Mouse (Mus musculus) layer of hippocampus, adult 18-20 months (tissue): ENCODE data around the gene Tsacc. TPM values are rescaled to one million over a fixed set of nuclear protein-coding genes. Genes with fewer than 3 reads are reported as not detected.

Experiments
- DNase-seq, 2 experiments: peaks; one replicate each; pipeline ENCODE4 v3.0.0; 2022; ENCODE audit warnings: low spot score in 2 of 2
- total RNA-seq, 2 experiments: library from RNA; stranded (reverse); gene quantifications; 2 replicates each; pipeline ENCODE4 v1.2.3; 2021

Tsacc gene
- total RNA-seq, 2 experiments from 2014 or later: 2.7 to 3.9 TPM

DNA sequence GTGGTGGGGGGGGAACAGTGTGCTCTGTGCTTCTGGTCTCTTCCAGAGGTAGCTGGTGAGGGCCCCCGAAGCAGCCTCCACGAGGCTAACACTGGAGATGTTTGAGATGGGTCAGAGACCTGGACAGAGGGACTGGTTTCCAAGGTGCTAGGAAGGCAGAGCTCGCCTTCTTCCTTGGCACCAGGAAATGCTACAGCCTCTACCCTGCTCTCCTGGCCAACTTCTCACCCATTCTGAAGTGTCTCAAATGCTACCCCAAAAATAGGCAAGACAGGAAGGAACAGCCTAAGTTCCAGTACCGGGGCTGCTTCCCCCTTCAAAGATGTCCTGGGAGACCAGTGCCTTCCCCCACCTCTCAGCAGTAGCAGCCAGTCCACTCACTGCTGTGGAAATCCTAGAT lies 57.4 kb downstream of the Tsacc start:
- DNase-seq: no peak

DNA sequence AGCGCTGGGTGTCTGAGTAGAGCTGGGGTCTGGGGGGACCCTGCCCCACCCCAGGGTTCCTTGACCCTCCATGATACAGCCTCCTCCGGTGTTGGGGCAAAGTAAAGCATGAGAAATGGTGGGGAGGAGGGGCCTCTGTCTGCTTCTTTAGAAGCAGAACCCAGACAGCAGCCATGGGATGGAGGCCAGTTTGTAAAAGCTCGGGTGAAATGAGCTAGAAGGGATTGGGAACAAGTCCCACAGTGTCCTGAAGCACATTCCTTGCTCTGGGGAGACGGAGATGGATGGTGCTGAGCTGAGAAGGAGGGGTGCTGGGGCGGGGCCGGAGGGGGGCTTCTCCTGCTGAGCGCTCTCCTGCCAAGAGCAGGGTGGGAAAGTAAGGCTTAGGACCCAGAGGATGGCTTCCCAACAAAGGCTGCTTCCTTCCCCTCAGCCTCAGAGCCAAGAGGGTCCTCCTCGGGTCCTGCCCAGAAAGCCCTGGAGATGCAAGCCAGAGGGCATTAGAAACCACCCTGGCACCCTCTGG lies 57.9 kb downstream of the Tsacc start:
- DNase-seq: no peak

DNA sequence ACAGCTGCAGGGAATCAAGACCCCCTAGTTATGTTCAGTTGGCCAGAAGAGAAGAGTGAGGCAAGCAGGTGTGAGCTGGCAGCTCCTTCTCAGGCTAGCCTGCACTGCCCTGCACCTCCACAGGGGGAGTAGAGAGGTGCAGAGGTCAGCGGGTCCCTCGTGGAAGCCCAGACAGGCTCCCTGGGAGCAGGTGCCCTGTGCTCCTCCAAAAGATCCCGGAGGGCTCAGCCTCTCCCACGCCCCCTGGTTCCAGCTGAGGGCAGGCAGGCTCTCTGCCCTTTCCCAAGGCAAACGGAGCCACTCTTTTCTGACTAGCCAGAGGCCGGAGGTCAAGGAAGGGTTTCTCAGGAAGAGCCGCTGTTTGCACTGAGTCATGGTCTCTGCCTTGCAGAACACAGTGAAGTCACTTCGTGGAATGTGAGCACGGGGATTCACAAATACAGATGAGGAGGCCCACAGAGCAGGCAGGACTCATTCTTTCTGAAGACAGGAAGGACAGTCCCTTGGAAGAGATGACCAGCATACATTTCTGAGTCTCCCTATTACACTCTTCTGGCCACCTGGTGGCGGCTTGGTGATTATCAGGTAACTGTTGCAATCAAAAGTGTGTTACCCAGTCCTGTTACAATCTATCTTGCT lies 59.1 kb downstream of the Tsacc start:
- no peak for DNase-seq

DNA sequence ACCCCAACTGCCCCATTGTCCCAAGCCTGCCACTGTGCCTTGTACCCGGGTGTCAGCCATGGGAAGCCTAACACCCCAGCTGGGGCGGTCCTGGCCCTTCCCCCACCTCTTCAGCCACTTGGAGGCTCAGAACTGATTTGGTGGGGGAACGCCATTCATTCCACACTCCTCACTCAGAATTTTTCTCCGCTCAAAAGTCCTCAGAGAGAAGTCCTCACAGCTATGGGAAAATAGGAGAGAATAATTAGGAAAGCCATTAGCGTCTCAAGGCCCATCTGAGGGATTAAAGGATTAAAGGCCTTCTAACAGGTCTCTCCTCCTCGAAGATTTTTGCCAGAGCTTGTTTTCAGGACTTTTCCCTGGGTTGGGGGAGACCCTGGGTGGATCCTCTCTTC lies 59.6 kb downstream of the Tsacc start:
- DNase-seq: no peak

DNA sequence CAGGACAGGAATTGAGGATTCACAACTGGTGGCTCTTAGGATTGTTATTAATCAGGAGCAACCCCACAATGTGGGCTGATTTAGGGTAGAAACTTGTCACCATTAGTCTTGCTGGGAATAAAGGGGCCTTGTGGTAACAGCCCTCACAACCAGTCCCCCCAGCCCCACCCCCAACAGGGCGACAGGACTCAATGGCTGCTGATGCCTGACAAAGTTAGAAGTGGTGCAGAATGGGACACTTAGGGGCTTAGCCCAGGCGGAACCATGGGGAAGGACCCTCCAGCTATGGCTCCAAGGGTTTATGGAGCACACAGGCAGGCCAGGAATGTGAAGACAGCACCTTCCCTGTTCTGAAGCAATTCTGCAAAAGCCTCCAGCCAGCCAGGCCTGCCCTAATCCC lies 61.2 kb downstream of the Tsacc start:
- DNase-seq: no peak

DNA sequence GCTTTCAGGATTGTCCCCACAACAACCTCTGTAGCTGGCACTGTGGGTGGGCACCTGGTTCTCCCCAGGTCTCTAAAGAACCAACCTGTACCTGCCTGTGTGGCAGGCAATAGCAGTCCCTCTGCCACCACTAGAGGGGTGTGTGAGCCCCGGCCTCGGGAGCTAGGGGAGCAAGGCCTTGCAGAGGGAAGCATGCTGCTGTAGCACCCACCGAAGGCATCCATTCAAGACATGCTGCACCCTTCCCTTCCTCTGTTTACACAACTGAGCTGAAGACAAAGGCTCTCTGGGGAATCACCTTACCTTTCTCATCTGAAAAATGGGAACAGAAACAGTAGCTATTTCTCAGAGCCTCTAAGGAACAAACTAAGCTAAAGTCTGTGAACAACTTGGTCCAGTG lies 61.6 kb downstream of the Tsacc start:
- DNase-seq: no peak

DNA sequence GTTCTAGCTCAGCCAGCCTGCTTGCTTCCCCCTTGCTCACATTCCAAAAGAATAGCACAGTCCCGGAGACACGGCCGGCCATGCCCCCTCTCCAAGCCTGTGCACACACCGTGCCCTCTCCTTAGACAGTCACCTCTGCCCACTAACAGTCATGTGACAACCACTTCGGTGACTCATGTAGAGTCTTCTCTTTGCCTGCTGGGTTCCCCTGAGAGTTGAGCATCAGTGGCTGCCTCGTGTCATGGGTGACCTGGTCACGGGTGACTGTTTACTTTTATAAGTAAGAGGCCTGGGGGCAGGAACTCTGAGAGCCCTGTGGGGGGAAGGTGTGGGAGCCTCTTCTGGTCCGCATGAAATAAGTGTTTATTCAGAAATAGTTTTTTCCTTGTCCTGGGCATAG lies 62.8 kb downstream of the Tsacc start:
- DNase-seq: no peak

DNA sequence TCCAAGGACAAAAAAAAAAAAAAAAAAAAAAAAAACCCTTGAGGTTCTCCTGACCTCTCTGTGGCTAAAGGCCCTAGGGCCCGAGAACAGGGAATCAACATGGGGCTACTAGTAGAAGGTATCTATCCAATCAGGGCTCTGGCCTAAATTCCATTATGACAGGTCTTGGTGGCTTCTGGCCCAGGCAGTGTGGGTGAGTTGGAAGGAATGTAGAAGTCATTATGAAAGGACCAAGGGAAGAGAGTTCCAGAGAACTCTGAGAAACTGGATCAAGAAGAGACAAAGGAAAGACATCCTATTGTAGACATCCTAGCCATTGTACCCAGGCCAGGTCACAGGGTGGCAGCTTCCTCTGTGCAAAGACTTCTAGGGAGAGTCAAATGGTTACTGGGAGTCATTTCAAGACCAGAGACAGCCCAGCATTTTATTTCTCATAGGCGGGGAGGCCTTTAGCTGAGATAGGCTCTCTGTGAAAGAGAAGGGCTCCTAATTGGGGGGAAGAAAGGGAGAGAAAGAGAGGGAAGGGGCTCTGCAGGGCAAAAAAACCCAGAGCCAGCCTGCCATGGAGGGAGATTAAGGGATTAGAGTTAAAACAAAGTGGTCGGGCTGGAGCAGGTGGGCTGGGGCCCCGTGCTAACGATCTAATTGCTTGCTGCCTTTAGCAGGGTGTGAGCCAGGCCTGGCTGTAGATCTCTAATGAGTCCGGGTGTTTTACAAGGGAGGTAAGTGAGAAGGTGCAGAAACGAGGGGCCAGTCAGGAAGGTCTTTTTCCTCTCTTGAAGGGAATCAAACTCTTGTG lies 63.7 kb downstream of the Tsacc start:
- DNase-seq: peak in 1 of 2 experiments; percentile 10

Other genes with a start within 250 kb of the Tsacc start
- gene Naxe, start 238.5 kb downstream of the Tsacc start, total RNA-seq: 10 to 100 TPM; 81.9 to 82.9 TPM
- gene Ttc24, start 218.7 kb downstream of the Tsacc start, total RNA-seq: not detected
- gene Iqgap3, start 215.0 kb downstream of the Tsacc start, total RNA-seq: under 1 TPM; 0.13 to 0.22 TPM
- gene Mef2d, start 154.6 kb downstream of the Tsacc start, total RNA-seq: 100 to 1,000 TPM; 194 to 205 TPM
- gene Rhbg, start 42.3 kb downstream of the Tsacc start, total RNA-seq: not detected
- under 1 TPM; 0.52 to 0.71 TPM for gene Gm38392, start 9.8 kb downstream of the Tsacc start, total RNA-seq
- 100 to 1,000 TPM; 186 to 189 TPM for gene Cct3, start 117 bp upstream of the Tsacc start, total RNA-seq
- 10 to 100 TPM; 89.8 to 94.5 TPM for gene Glmp, start 28.0 kb upstream of the Tsacc start, total RNA-seq
- gene Tmem79, start 39.1 kb upstream of the Tsacc start, total RNA-seq: 1 to 10 TPM; 1.5 to 2.3 TPM
- gene Smg5, start 39.3 kb upstream of the Tsacc start, total RNA-seq: 10 to 100 TPM; 64.5 to 65.7 TPM
- 10 to 100 TPM; 14.0 to 16.6 TPM for gene Paqr6, start 67.6 kb upstream of the Tsacc start, total RNA-seq
- under 1 TPM; 0.23 to 0.97 TPM for gene Bglap3, start 75.7 kb upstream of the Tsacc start, total RNA-seq
- gene Bglap2, start 81.7 kb upstream of the Tsacc start, total RNA-seq: not detected
- not detected for gene Bglap, start 87.5 kb upstream of the Tsacc start, total RNA-seq
- gene Pmf1, start 113.3 kb upstream of the Tsacc start, total RNA-seq: 1 to 10 TPM; 5.9 to 6.5 TPM
- gene Slc25a44, start 128.1 kb upstream of the Tsacc start, total RNA-seq: 10 to 100 TPM; 71.9 to 73.0 TPM
- 10 to 100 TPM; 40.4 to 41.5 TPM for gene Sema4a, start 164.2 kb upstream of the Tsacc start, total RNA-seq
- gene Lmna, start 213.0 kb upstream of the Tsacc start, total RNA-seq: 10 to 100 TPM; 36.5 to 40.2 TPM
- 1 to 10 TPM; 2.0 to 2.2 TPM for gene Mex3a, start 235.4 kb upstream of the Tsacc start, total RNA-seq